Mouse (Mus musculus): ENCODE measurements around the gene Srd5a2. TPM values are rescaled to one million over a fixed set of nuclear protein-coding genes. Genes with fewer than 3 reads are reported as not detected.

Srd5a2 gene
- polyA plus RNA-seq, 1 experiment, result not detected

DNA sequence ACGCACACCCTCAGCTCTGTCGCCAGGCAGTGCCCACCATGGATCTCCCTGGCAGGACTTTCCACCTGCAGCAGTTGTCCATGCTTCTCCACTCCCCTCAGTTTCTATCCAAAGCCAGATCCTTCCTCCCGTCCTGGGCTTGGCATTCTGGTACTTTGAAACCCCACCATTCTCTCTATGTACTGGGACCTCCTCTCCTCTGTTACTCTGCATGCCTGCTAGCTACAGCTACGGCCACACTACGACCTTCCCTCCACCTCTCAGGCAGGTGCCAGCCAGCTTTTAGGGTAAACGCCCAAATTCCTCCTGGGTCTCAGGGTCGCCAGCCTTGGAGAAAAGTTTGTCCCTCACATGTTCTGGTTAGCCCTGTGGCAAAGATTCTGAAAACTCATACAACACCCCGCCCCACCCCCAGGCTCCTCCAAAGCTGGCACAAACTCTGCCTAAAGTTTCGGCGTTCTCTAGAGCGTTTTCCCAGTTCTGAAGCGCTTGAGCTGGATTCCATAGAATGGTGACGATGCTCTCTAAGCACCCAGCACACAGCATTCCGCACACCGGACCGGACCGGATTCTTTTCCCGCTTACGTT lies 607 bp upstream of the Srd5a2 start:
- H3K9me3 ChIP-seq (ENCODE audit: control insufficient read depth, low read length), result no peaks in the 10 kb centered on the region
- H3K36me3 ChIP-seq (ENCODE audit: control insufficient read depth), result no peaks in the 10 kb centered on the region
- TF ChIP-seq TAL1 (IDR thresholded peaks at IDR 0.05; ENCODE audit: low read length) (no peak), GATA1 (IDR thresholded peaks at IDR 0.05; ENCODE audit: low read length) (no peak)
- H3K4me1 ChIP-seq (ENCODE audit: control insufficient read depth), result no peaks in the 10 kb centered on the region
- no peak overlapping the region for H3K4me3 ChIP-seq (replicated peaks)
- peaks cover 42% of the 10 kb centered on the region for H3K27me3 ChIP-seq (ENCODE audit: control insufficient read depth)

DNA sequence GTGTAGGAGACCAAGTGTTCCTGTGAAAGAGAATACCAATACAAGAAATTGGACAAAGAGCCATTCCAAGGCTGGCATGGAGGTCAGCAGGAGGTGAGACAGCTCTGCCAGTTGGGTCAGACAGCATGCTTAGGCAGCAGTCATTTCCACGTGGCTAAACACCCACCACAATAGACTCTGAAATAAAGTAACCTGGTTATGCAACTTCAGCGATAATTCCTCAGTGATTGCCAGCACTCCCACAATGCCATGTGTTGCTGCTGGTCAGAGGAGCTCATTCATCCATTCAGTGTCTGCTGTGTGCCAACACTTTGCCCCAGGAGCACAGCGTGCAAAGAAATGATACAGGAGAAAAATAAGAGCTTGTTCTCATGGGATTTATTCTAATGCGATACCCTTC lies 4.0 kb downstream of the Srd5a2 start:
- H3K27me3 ChIP-seq (ENCODE audit: control insufficient read depth), result peaks cover 28% of the 10 kb centered on the region
- H3K4me1 ChIP-seq (ENCODE audit: control insufficient read depth), result no peaks in the 10 kb centered on the region
- no peak for TF ChIP-seq TAL1 (IDR thresholded peaks at IDR 0.05; ENCODE audit: low read length)
- TF ChIP-seq GATA1 (IDR thresholded peaks at IDR 0.05; ENCODE audit: low read length), result no peak
- H3K4me3 ChIP-seq (replicated peaks), result no peak overlapping the region
- H3K9me3 ChIP-seq (ENCODE audit: control insufficient read depth, low read length), result no peaks in the 10 kb centered on the region
- H3K36me3 ChIP-seq (ENCODE audit: control insufficient read depth), result no peaks in the 10 kb centered on the region

DNA sequence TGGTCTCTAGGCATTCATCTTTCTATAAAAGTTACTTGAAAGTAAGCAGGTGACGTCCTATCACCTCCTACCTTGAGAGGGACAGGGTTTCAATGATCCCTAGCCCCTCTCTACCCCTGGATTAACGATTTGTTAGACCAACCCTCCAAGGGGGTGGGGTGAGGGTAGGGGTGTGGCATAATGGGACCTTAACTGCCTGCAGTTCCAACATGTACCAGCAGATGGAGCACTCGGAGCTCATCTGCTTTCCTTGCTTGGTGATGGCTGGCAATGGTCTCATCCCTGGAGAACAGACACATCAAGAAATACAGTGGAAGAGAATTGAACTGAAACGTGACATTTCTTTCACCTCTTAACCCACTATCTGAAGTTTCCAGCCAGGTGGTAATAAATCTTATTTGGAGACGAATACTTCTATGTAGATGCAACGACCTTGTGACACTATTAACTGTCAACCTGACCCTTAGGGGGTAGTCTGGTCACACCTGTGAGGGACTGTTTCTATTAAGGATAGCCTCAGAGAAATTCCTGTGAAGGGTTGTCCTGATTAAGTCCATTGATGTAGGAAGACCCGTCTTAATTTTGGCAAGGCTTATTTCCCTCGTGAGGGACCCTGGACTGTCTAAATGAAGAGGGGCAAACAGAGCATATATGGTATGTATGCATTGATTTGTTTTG lies 27.1 kb downstream of the Srd5a2 start:
- TF ChIP-seq TAL1 (IDR thresholded peaks at IDR 0.05; ENCODE audit: low read length) (no peak), GATA1 (IDR thresholded peaks at IDR 0.05; ENCODE audit: low read length) (no peak)
- H3K9me3 ChIP-seq (ENCODE audit: control insufficient read depth, low read length), result no peaks in the 10 kb centered on the region

DNA sequence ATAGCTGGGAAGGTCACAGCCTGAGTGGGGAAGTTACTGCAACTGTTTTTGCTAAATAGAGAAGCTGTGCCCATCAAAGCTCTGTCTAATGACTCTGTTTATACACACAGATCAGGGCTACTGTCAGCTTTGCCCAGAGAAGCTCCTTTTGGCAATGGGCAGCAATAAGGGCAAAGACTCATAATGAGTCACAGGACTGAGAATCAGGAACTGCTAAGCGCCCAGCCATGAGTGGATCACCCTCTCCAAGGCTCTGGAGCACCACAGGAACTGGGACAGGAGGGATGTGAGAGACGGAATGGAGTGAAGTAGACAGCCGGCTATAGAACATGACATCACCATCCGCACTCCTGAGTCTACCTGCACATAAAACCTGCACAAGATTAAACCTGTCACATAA lies 29.4 kb downstream of the Srd5a2 start:
- H3K36me3 ChIP-seq (ENCODE audit: control insufficient read depth), result no peaks in the 10 kb centered on the region
- H3K4me3 ChIP-seq (replicated peaks), result no peak overlapping the region
- H3K4me1 ChIP-seq (ENCODE audit: control insufficient read depth), result no peaks in the 10 kb centered on the region
- no peaks in the 10 kb centered on the region for H3K9me3 ChIP-seq (ENCODE audit: control insufficient read depth, low read length)
- TF ChIP-seq GATA1 (IDR thresholded peaks at IDR 0.05; ENCODE audit: low read length), result no peak
- no peak for TF ChIP-seq TAL1 (IDR thresholded peaks at IDR 0.05; ENCODE audit: low read length)
- H3K27me3 ChIP-seq (ENCODE audit: control insufficient read depth), result no peaks in the 10 kb centered on the region

More for the DNA sequence above, 27.1 kb downstream of the Srd5a2 start:
- Histone ChIP-seq H3K36me3 (ENCODE audit: control insufficient read depth) (no peaks in the 10 kb centered on the region), H3K4me3 (replicated peaks) (no peak overlapping the region), H3K27me3 (ENCODE audit: control insufficient read depth) (no peaks in the 10 kb centered on the region), H3K4me1 (ENCODE audit: control insufficient read depth) (no peaks in the 10 kb centered on the region)

DNA sequence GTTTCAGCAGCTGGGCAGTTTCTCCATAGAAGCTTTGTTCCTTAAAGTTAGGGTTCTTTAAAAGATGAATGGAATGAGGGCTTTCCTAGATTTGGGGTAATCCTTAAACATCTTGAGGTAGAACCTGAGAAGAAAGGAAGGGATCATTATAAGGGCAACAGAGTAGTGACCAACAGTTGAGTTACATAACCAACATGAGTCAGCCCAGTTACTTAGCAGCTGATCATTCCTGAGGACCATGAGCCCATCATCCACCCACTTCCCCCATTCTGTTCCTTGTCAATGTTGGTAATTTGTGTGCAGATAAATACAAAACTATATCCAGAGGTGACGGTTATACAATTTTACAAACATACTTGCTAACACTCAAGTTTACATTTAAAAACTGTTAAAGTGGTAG lies 30.1 kb downstream of the Srd5a2 start:
- Histone ChIP-seq H3K27me3 (ENCODE audit: control insufficient read depth) (no peaks in the 10 kb centered on the region), H3K4me3 (replicated peaks) (no peak overlapping the region), H3K9me3 (ENCODE audit: control insufficient read depth, low read length) (no peaks in the 10 kb centered on the region), H3K36me3 (ENCODE audit: control insufficient read depth) (no peaks in the 10 kb centered on the region), H3K4me1 (ENCODE audit: control insufficient read depth) (no peaks in the 10 kb centered on the region)
- no peak for TF ChIP-seq TAL1 (IDR thresholded peaks at IDR 0.05; ENCODE audit: low read length)
- no peak for TF ChIP-seq GATA1 (IDR thresholded peaks at IDR 0.05; ENCODE audit: low read length)

DNA sequence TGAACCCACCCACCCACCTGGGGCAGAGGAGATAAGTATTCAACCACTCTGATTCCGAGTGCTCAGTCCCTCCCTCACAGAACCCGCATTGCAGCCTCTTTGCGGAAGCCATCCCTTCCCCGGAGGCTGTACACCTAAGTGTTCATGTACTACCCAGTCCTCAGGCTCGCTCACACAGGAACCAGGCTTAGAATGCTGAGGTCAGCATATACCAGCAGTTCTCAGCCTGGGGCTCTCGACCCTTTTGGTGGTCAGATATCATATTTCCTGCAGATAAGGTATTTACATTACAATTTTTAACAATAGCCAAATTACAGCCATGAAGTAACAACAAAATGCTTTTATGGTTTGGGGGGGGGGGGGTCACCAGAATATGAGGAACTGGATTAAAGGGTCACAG lies 32.6 kb downstream of the Srd5a2 start:
- no peaks in the 10 kb centered on the region for H3K9me3 ChIP-seq (ENCODE audit: control insufficient read depth, low read length)
- TF ChIP-seq TAL1 (IDR thresholded peaks at IDR 0.05; ENCODE audit: low read length) (no peak), GATA1 (IDR thresholded peaks at IDR 0.05; ENCODE audit: low read length) (no peak)
- no peaks in the 10 kb centered on the region for H3K4me1 ChIP-seq (ENCODE audit: control insufficient read depth)
- no peaks in the 10 kb centered on the region for H3K27me3 ChIP-seq (ENCODE audit: control insufficient read depth)
- no peaks in the 10 kb centered on the region for H3K36me3 ChIP-seq (ENCODE audit: control insufficient read depth)
- H3K4me3 ChIP-seq (replicated peaks), result no peak overlapping the region

DNA sequence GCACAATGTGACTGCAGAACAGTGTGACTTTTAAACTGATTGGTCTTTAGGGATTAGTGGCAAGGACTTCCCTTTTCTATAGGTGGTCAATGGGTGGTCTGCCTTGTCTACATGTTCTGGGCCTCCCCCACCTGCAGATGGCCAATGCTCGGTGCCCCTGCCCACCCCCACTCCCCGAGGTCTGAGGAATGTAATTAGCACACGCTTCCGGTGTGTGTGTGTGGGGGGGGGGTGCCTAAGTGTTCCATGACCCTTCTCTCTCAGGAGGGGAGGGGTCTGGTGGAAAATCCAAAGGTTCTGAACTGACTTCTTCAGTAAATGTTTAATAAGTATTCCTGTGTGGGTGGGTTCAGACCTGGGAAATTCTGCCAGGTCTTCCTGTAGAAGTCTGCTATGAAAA lies 39.0 kb downstream of the Srd5a2 start:
- Histone ChIP-seq H3K4me3 (replicated peaks) (no peak overlapping the region), H3K9me3 (ENCODE audit: control insufficient read depth, low read length) (no peaks in the 10 kb centered on the region), H3K4me1 (ENCODE audit: control insufficient read depth) (no peaks in the 10 kb centered on the region), H3K36me3 (ENCODE audit: control insufficient read depth) (no peaks in the 10 kb centered on the region), H3K27me3 (ENCODE audit: control insufficient read depth) (no peaks in the 10 kb centered on the region)
- no peak for TF ChIP-seq GATA1 (IDR thresholded peaks at IDR 0.05; ENCODE audit: low read length)
- TF ChIP-seq TAL1 (IDR thresholded peaks at IDR 0.05; ENCODE audit: low read length), result no peak

DNA sequence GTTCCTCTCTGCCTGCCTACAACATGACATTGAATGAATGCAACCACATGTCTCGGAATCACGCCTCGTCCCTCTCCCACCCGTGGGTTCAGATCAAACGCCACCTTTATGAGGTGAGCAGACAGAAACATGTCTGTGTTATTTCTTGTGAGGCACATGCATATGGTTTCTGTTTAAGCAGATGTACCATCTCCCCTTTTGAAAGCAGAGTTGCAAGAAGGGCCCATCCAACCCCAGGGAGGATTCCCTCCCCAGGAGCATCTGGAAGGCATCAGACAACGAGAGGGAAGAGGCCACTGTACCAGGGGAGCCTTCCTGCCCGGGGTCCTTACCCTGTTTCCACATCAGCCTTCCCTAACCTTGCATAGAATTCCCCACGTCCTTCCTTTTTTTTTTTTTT lies 40.7 kb downstream of the Srd5a2 start:
- no peak for TF ChIP-seq GATA1 (IDR thresholded peaks at IDR 0.05; ENCODE audit: low read length)
- no peak for TF ChIP-seq TAL1 (IDR thresholded peaks at IDR 0.05; ENCODE audit: low read length)
- no peak overlapping the region for H3K4me3 ChIP-seq (replicated peaks)
- no peaks in the 10 kb centered on the region for H3K27me3 ChIP-seq (ENCODE audit: control insufficient read depth)
- no peaks in the 10 kb centered on the region for H3K4me1 ChIP-seq (ENCODE audit: control insufficient read depth)
- no peaks in the 10 kb centered on the region for H3K9me3 ChIP-seq (ENCODE audit: control insufficient read depth, low read length)
- no peaks in the 10 kb centered on the region for H3K36me3 ChIP-seq (ENCODE audit: control insufficient read depth)

DNA sequence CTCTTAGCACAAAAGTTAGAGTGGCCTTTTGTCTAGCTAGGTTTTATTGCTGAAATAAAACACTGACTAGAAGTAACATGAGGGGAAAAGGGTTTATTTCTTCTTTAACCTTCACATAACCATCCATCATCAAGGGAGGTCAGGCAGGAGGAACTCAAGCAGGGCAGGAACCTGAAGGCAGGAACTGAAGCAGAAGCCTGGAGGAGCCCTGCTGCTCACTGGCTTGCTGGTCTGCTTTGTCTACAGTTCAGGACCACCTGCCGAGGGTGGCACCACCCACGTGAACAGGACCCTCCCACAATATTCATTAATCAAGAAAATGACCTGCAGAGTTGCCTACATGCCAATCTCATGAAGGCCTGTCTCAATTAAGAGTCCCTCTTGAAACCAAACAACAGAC lies 45.3 kb downstream of the Srd5a2 start:
- TF ChIP-seq TAL1 (IDR thresholded peaks at IDR 0.05; ENCODE audit: low read length), result no peak
- no peak for TF ChIP-seq GATA1 (IDR thresholded peaks at IDR 0.05; ENCODE audit: low read length)
- H3K27me3 ChIP-seq (ENCODE audit: control insufficient read depth), result no peaks in the 10 kb centered on the region

More for the DNA sequence above, 45.3 kb downstream of the Srd5a2 start:
- Histone ChIP-seq H3K36me3 (ENCODE audit: control insufficient read depth) (no peaks in the 10 kb centered on the region), H3K9me3 (ENCODE audit: control insufficient read depth, low read length) (no peaks in the 10 kb centered on the region), H3K4me1 (ENCODE audit: control insufficient read depth) (no peaks in the 10 kb centered on the region), H3K4me3 (replicated peaks) (no peak overlapping the region)
